Mouse (Mus musculus) small intestine, adult 2 months (tissue): ENCODE data around the gene Ppm1b.

Experiments
- CTCF ChIP-seq: fragments of 200-500 bp; IDR thresholded peaks from 2 replicates; pipeline ENCODE4 v1.5.1; 2012; ENCODE audit warnings: low read depth, mild to moderate bottlenecking, control low read depth, inconsistent platforms, low read length, moderate library complexity, mixed read lengths; ENCODE audit not compliant: insufficient replicate concordance, insufficient read length; ENCODE audit errors: extremely low read depth
- POLR2A ChIP-seq: fragments of 200-500 bp; IDR thresholded peaks from 2 replicates; pipeline ENCODE4 v1.6.1; 2012; ENCODE audit warnings: low read depth, mild to moderate bottlenecking, control low read depth, inconsistent platforms, low read length, moderate library complexity

GRCm38 (mm10) chr17:84936809-84937208 is 19.7 kb upstream of the Ppm1b start:
- TF ChIP-seq CTCF: no peak
- TF ChIP-seq POLR2A: no peak
